Mouse (Mus musculus) kidney, embryonic 14.5 days (tissue): ENCODE results near the gene Plcb4. TPM values are rescaled to one million over a fixed set of nuclear protein-coding genes. Genes with fewer than 3 reads are reported as not detected.
A peak's percentile ranks its signal among the peaks of the same experiment; 100 is the strongest.

Experiments used
- ATAC-seq: fragments of 200-750 bp; cut with Nextera tagmentation; 2 replicates; pipeline ENCODE4 v1.8.0; 2017; ENCODE audit warnings: moderate number of reproducible peaks, mild to moderate bottlenecking, moderate TSS enrichment, moderate library complexity; ENCODE audit not compliant: low FRiP score, low TSS enrichment
- H3K27ac ChIP-seq: fragments of 300-500 bp; sonication (generic); 2 replicates; pipeline ENCODE4 v1.5.1; 2014; ENCODE audit warnings: low read depth, mild to moderate bottlenecking, low read length, moderate library complexity, mixed read lengths
- H3K27me3 ChIP-seq: fragments of 300-500 bp; sonication (generic); 2 replicates; pipeline ENCODE4 v1.6.1; 2014; ENCODE audit warnings: mild to moderate bottlenecking, low read length; ENCODE audit not compliant: control insufficient read depth, insufficient read depth
- H3K36me3 ChIP-seq: fragments of 300-500 bp; sonication (generic); 2 replicates; pipeline ENCODE4 v1.6.1; 2014; ENCODE audit warnings: low read length, mixed read lengths; ENCODE audit not compliant: control insufficient read depth, insufficient read depth
- H3K4me1 ChIP-seq: fragments of 300-500 bp; sonication (generic); 2 replicates; pipeline ENCODE4 v1.6.1; 2014; ENCODE audit warnings: low read length, mixed read lengths; ENCODE audit not compliant: control insufficient read depth, insufficient read depth
- H3K4me2 ChIP-seq: fragments of 300-500 bp; sonication (generic); replicated peaks from 2 replicates; pipeline ENCODE4 v1.6.1; 2014; ENCODE audit warnings: low read depth, mild to moderate bottlenecking, low read length
- H3K4me3 ChIP-seq: fragments of 300-500 bp; sonication (generic); 2 replicates; pipeline ENCODE4 v1.5.1; 2014; ENCODE audit warnings: mild to moderate bottlenecking, low read length
- H3K9ac ChIP-seq: fragments of 300-500 bp; sonication (generic); 2 replicates; pipeline ENCODE4 v1.6.1; 2014; ENCODE audit warnings: low read depth, mild to moderate bottlenecking, low read length, moderate library complexity
- H3K9me3 ChIP-seq: fragments of 300-500 bp; sonication (generic); 2 replicates; pipeline ENCODE4 v1.6.1; 2016; ENCODE audit warnings: low read length; ENCODE audit not compliant: control insufficient read depth
- WGBS: fragments of 180-500 bp; shearing (Covaris S2); extraction: QIAGEN DNeasy Blood & Tissue Kit; methylation state at CpG from one replicate; pipeline ENCODE4 v1.1.7; 2014; 5-methylcytosine and 5-hydroxymethylcytosine counted together
- polyA plus RNA-seq: library from polyadenylated mRNA; unstranded; fragments of >200 nt; fragmentation: Nextera tagmentation; extraction: Ambion mirVana; gene quantifications from 2 replicates; pipeline ENCODE4 v1.2.1, GENCODE M21; 2014

Plcb4 gene
- polyA plus RNA-seq, 1 experiment from 2014 or later: 21.2 TPM

DNA sequence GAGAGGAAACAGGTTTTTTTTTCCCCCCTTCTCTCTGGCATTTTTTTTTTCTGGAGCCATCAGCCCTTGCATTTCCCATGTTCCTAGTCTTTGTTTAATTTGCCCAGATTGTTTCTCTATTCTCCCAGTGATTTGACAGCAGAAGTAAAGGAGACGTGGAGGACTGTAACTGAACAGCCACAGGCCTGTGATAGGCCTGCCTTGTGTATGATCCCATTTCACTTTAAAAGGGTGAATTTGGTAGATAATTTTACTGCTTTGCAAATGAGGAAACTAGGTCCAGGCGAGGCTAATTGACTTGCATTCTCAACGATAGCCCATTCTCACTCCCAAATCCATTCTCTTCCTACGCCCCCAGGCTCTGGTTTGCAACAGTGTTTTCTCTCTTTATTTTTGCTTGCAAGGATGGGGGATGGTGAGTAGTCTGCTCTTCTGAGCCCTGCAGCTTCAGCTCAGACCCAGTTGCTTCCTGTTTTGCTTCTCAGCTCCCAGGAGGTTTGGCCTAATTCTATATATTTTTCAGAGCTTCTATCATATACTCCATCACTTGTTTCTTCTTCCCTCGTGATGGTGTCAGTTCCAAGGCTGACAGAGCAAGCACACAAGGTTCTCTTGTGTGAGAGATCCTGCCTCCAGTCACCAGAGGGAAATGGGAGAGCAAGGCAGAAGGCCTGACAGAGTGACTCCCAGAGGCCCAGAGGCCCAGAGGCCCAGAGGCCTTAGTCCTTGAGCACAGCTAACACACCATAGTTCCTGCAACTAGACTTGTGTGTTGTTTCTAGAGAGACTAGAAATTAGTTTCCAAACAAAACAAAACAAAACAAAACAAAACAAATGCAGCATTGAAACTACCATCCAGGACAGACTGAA lies 139.1 kb downstream of the Plcb4 start:
- peaks cover 9% of the 10 kb centered on the region; the same call in 1 of the 2 replicates for H3K4me1 ChIP-seq
- no peaks in the 10 kb centered on the region for H3K36me3 ChIP-seq
- peak overlapping the region; percentile 24; the same call in 1 of the 2 replicates for H3K27ac ChIP-seq
- H3K4me2 ChIP-seq: no peak overlapping the region
- no peak overlapping the region for H3K9ac ChIP-seq
- 27% methylated on average over 5 of the region's 5 CpGs for WGBS
- no peak for ATAC-seq
- H3K4me3 ChIP-seq: no peak overlapping the region
- H3K9me3 ChIP-seq: no peaks in the 10 kb centered on the region
- no peaks in the 10 kb centered on the region for H3K27me3 ChIP-seq

DNA sequence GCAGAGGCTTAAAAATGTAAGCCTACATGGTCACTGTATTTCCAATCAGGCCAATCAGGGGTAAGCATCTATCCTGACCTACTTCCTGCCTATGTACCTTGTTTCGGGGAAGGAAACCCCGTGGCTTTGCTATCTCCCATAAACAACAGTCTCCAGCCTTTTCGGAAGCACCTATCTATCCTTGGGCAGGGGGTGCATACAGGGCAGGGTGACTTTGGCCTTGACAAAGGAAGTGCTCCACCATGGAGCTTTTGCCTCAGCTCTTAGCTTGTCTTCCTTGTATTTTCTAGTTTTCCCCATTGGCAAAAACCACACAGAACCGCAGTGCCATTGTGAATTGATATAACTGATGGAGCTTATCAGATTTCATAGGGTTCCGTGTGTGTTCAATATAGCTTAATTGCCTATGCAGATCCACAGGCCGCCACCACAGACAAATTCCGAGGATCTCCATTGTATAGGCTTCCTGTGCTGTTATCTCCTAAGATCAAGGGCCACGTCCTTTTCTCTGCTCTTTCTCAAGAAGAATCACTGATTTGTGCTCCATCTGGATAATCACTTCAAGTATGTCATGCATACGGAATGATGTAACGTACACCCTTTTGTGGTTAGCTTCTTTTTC lies 140.4 kb downstream of the Plcb4 start:
- no peak overlapping the region for H3K27ac ChIP-seq
- no peak for ATAC-seq
- H3K4me3 ChIP-seq: no peak overlapping the region
- no peaks in the 10 kb centered on the region for H3K27me3 ChIP-seq
- H3K9ac ChIP-seq: no peak overlapping the region
- 85% methylated on average over 10 of the region's 10 CpGs for WGBS
- no peaks in the 10 kb centered on the region for H3K9me3 ChIP-seq
- H3K4me2 ChIP-seq: no peak overlapping the region
- H3K36me3 ChIP-seq: no peaks in the 10 kb centered on the region
- peaks cover 9% of the 10 kb centered on the region; the same call in 1 of the 2 replicates for H3K4me1 ChIP-seq

DNA sequence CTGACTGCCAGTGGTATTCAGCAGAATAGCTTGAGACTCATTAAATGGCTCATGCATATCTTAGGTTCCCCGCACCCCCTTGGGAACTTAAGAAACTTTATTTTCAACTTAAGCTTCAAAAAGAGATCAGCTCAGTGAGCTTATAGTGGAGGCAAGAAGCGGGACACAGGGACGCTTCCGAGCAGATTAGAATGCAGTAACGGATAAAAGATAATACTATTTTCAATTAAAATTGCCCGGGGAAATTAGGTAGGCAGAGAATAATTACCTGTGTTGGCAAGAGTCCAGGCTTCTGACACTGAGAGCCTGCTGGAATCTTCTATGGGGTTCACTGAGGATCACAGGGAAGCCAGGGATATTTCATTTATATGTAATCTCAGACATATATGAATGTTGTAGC lies 141.6 kb downstream of the Plcb4 start:
- Histone ChIP-seq H3K9me3 (no peaks in the 10 kb centered on the region), H3K27ac (no peak overlapping the region), H3K4me3 (no peak overlapping the region), H3K9ac (no peak overlapping the region), H3K4me1 (peaks cover 9% of the 10 kb centered on the region; the same call in 1 of the 2 replicates), H3K27me3 (no peaks in the 10 kb centered on the region), H3K4me2 (no peak overlapping the region), H3K36me3 (no peaks in the 10 kb centered on the region)
- no peak for ATAC-seq
- 83% methylated on average over 6 of the region's 6 CpGs for WGBS

DNA sequence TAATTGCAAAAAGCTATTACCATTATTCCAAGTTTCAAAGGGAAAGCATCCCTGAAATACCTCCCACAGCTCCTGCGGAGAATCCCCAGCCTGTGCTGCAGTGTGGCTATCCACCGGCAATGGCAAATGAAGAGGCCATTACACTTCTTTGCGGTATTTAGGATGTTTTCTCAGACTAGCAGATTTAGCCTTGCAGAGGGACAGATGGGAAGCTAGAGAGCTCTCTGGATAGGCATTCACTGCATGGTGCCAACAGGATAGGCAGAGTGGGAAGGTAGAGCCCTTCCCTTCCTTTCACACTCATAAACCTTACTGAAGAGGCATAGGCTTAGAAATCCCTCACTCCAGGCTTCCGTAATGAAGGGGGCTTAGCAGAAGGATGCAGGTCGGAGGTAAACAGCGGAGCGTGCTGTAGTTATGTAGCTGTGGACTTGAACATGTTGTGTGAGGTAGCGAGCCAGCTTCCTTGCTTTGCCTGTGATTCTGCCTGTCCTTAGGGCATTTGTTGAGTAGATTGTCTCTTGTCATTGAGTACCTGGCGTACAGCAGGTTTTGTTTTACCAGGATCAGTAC lies 144.2 kb downstream of the Plcb4 start:
- Histone ChIP-seq H3K27me3 (no peaks in the 10 kb centered on the region), H3K9me3 (no peaks in the 10 kb centered on the region), H3K36me3 (no peaks in the 10 kb centered on the region), H3K4me1 (peaks cover 6% of the 10 kb centered on the region; the same call in 1 of the 2 replicates), H3K4me2 (no peak overlapping the region), H3K9ac (no peak overlapping the region), H3K27ac (no peak overlapping the region), H3K4me3 (no peak overlapping the region)
- ATAC-seq: no peak
- WGBS: 79% methylated on average over 9 of the region's 9 CpGs

DNA sequence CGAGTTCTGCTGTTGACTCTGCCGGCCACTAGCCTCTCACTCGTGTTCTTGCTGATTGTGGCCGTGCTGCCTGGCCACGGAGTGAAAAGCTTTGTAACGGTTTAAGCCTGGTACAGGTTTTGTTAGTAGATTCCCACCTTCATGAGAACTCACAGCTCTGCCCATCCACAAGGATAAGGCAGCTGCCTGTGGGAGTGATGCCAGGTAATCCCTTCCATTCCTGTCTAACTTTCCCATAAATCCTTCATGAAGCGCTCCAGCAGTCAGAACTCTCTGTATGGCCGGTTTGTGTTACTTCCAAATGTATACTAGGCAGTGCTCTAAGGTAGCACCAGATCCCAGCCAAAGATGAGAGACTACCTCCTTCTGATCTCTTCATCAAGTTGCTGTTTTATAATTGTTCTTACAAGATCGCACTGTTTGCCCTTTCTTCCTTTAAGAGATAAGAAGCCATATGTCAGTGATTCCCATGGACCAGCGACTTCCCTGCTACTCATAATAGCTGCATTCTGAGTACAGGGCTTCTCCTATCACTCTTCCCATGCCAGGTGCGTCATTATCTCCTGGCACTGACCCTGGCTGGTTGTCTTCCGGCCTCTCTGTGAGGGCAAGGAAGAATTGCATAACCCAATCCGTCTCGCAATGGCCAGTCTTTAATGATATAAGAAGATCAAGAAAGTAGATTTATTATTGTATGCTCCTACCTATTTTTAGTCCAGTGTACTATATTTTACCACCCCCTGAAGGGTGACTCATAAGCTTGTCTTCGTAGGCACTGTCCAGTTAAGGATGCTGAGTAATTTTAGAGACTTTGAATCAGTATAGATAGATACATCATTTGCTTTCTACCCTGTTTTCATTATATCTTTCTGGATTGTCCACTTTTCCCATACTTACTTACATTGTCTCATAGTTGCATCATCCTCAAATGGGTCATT lies 147.2 kb downstream of the Plcb4 start:
- no peak for ATAC-seq
- H3K27ac ChIP-seq: no peak overlapping the region
- 0 out of 2 replicates have a peak, but pooled peaks cover 2% of the 10 kb centered on the region for H3K4me1 ChIP-seq
- H3K9ac ChIP-seq: no peak overlapping the region
- no peaks in the 10 kb centered on the region for H3K36me3 ChIP-seq
- WGBS: 74% methylated on average over 15 of the region's 15 CpGs
- H3K9me3 ChIP-seq: no peaks in the 10 kb centered on the region
- H3K27me3 ChIP-seq: no peaks in the 10 kb centered on the region
- no peak overlapping the region for H3K4me2 ChIP-seq
- H3K4me3 ChIP-seq: no peak overlapping the region

DNA sequence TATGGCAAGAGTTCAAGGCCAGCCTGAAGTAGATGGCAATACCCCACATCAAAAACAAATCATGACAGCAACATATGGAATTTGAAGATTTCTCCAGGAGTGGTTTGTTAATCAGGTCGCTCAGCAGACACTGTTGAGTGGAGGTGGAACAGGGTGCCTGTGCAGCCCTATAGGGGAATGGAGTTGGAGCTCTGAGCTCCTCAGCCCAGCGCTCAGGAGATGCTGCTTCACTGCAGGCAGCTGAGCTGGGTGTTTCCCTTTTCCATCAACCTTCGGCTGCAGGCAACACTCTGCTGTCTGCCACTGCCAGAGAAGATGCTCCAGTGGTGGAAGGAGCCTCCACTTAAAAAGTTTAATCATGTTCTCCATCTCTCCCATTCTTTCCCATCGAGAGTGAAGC lies 149.5 kb downstream of the Plcb4 start:
- no peak overlapping the region for H3K9ac ChIP-seq
- H3K9me3 ChIP-seq: no peaks in the 10 kb centered on the region
- no peaks in the 10 kb centered on the region for H3K27me3 ChIP-seq
- H3K4me2 ChIP-seq: no peak overlapping the region
- ATAC-seq: no peak
- WGBS: 90% methylated on average over 4 of the region's 4 CpGs
- H3K4me1 ChIP-seq: 0 out of 2 replicates have a peak, but pooled peaks cover 2% of the 10 kb centered on the region
- no peak overlapping the region for H3K4me3 ChIP-seq
- no peaks in the 10 kb centered on the region for H3K36me3 ChIP-seq
- no peak overlapping the region for H3K27ac ChIP-seq

DNA sequence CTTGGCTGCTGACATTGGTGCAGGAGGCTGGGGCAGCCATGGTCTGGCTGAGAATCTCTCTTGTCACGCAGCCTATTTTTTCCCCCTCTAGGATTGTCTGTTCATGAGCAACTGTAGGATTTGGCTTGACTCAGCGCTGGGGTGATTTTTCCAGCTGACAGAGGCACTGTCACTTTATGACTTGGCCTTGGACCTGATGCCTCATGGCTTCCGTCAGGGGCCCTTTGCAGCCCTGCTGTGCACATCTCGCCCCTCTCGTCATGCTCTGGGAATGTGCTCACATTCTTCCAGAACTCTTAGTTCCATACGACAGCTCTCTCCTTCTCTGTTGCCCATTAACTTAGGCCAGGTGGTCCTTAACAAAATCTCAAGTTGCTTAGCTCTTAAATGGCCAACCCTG lies 152.0 kb downstream of the Plcb4 start:
- 53% methylated on average over 6 of the region's 6 CpGs for WGBS
- H3K9ac ChIP-seq: no peak overlapping the region
- H3K4me3 ChIP-seq: no peak overlapping the region
- H3K4me1 ChIP-seq: 0 out of 2 replicates have a peak, but pooled peaks cover 2% of the 10 kb centered on the region
- H3K27ac ChIP-seq: 0 out of 2 replicates have a peak overlapping the region, but pooled peaks have one; percentile 27
- H3K4me2 ChIP-seq: no peak overlapping the region
- H3K27me3 ChIP-seq: no peaks in the 10 kb centered on the region
- ATAC-seq: no peak; the same call in 1 of the 2 replicates
- H3K9me3 ChIP-seq: no peaks in the 10 kb centered on the region
- no peaks in the 10 kb centered on the region for H3K36me3 ChIP-seq

DNA sequence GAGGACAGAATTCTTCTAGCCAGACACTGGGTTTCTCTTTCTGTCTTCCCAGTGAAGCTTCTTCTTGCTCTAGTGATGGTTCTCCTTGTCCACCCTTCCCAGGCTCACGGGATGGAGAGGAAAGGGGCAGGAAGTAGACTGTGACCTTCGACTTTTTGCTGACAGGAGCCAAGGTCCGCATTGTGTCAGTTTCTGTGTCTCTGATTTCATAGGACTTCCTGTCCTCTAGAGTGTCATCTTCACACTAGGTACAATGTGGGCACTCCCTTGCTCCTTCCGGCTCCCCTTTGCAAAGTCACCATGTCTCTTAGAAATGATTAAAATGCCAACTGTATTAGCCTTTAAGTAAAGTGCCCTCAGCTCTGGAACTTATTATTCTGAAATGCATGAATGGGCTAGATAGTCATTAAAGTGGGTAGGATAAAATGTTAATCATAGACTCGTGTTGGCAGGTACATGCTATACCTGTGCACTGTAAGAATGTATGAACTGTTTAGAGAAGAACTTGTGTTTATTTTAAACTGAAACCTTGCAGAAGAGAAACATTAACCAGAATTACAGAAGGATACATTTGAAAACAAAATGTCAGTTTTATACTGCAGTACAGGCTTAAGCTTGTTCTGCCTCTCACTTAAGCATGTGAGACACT lies 152.8 kb downstream of the Plcb4 start:
- H3K27me3 ChIP-seq: no peaks in the 10 kb centered on the region
- H3K36me3 ChIP-seq: no peaks in the 10 kb centered on the region
- H3K9ac ChIP-seq: no peak overlapping the region
- no peak overlapping the region for H3K4me3 ChIP-seq
- H3K27ac ChIP-seq: 0 out of 2 replicates have a peak overlapping the region, but pooled peaks have one; percentile 27
- no peak overlapping the region for H3K4me2 ChIP-seq
- no peaks in the 10 kb centered on the region for H3K9me3 ChIP-seq
- no peak for ATAC-seq
- no peaks in the 10 kb centered on the region for H3K4me1 ChIP-seq
- WGBS: 47% methylated on average over 5 of the region's 5 CpGs
